Mouse (Mus musculus): ENCODE data around the gene Ikzf5.

GRCm38 (mm10) chr7:131417605-131418004, 7.3 kb upstream of the Ikzf5 start:
- no peak for TF ChIP-seq CTCF (IDR thresholded peaks at IDR 0.05)
- TF ChIP-seq EP300 (IDR thresholded peaks at IDR 0.05), result no peak

Data from lung, postnatal 0 days (tissue).